Mouse (Mus musculus): ENCODE data around the gene Msrb3.
A peak's percentile ranks its signal among the peaks of the same experiment; 100 is the strongest.

Gene Msrb3

GRCm38 (mm10) chr10:120898785-120899762 lies at the start of gene Msrb3:
Gene Msrb3, minus strand, starts transcription at chr10:120899101.
- peak in 1 of 2 experiments; percentile 39 for DNase-seq (ENCODE audit: low spot score in 2 of 2)

- DNase-seq (ENCODE audit: low spot score in 2 of 2): no peak
Measured at GRCm38 (mm10) chr10:120948461-120948860, 49.6 kb upstream of the Msrb3 start.

- DNase-seq (ENCODE audit: low spot score in 2 of 2): no peak
Measured at GRCm38 (mm10) chr10:120947842-120948241, 48.9 kb upstream of the Msrb3 start.

- no peak for DNase-seq (ENCODE audit: low spot score in 2 of 2)
Measured at GRCm38 (mm10) chr10:120946847-120947246, 47.9 kb upstream of the Msrb3 start.

GRCm38 (mm10) chr10:120938904-120939208 lies 40.0 kb upstream of the Msrb3 start:
- DNase-seq (ENCODE audit: low spot score in 2 of 2): no peak

- peak in 1 of 2 experiments; percentile 56 for DNase-seq (ENCODE audit: low spot score in 2 of 2)
Measured at GRCm38 (mm10) chr10:120938077-120938903, 39.4 kb upstream of the Msrb3 start.

GRCm38 (mm10) chr10:120929536-120929935 lies 30.6 kb upstream of the Msrb3 start:
- no peak for DNase-seq (ENCODE audit: low spot score in 2 of 2)

- DNase-seq (ENCODE audit: low spot score in 2 of 2): no peak
Measured at GRCm38 (mm10) chr10:120928183-120928582, 29.3 kb upstream of the Msrb3 start.

- no peak for DNase-seq (ENCODE audit: low spot score in 2 of 2)
Measured at GRCm38 (mm10) chr10:120926156-120926555, 27.3 kb upstream of the Msrb3 start.

- DNase-seq (ENCODE audit: low spot score in 2 of 2): no peak
Measured at GRCm38 (mm10) chr10:120921501-120921900, 22.6 kb upstream of the Msrb3 start.

- DNase-seq (ENCODE audit: low spot score in 2 of 2): no peak
Measured at GRCm38 (mm10) chr10:120920604-120921003, 21.7 kb upstream of the Msrb3 start.

- DNase-seq (ENCODE audit: low spot score in 2 of 2): peak in 1 of 2 experiments; percentile 29
Measured at GRCm38 (mm10) chr10:120916250-120916649, 17.3 kb upstream of the Msrb3 start.

- no peak for DNase-seq (ENCODE audit: low spot score in 2 of 2)
Measured at GRCm38 (mm10) chr10:120914948-120915631, 16.2 kb upstream of the Msrb3 start.

GRCm38 (mm10) chr10:120914286-120914685 lies 15.4 kb upstream of the Msrb3 start:
- DNase-seq (ENCODE audit: low spot score in 2 of 2): no peak

- DNase-seq (ENCODE audit: low spot score in 2 of 2): no peak
Measured at GRCm38 (mm10) chr10:120913796-120914195, 14.9 kb upstream of the Msrb3 start.

- no peak for DNase-seq (ENCODE audit: low spot score in 2 of 2)
Measured at GRCm38 (mm10) chr10:120911971-120912370, 13.1 kb upstream of the Msrb3 start.

GRCm38 (mm10) chr10:120908776-120909574 lies 10.1 kb upstream of the Msrb3 start:
- DNase-seq (ENCODE audit: low spot score in 2 of 2): no peak

- no peak for DNase-seq (ENCODE audit: low spot score in 2 of 2)
Measured at GRCm38 (mm10) chr10:120904676-120905075, 5.8 kb upstream of the Msrb3 start.

GRCm38 (mm10) chr10:120903843-120904468 lies 5.1 kb upstream of the Msrb3 start:
- peak in 1 of 2 experiments; percentile 42 for DNase-seq (ENCODE audit: low spot score in 2 of 2)

GRCm38 (mm10) chr10:120901746-120902145 lies 2.8 kb upstream of the Msrb3 start:
- DNase-seq (ENCODE audit: low spot score in 2 of 2): no peak

- no peak for DNase-seq (ENCODE audit: low spot score in 2 of 2)
Measured at GRCm38 (mm10) chr10:120900096-120900495, 1.2 kb upstream of the Msrb3 start.
